Mouse (Mus musculus): ENCODE measurements around the gene Cadps2. TPM values are rescaled to one million over a fixed set of nuclear protein-coding genes. Genes with fewer than 3 reads are reported as not detected.

The Cadps2 gene
- total and polyA plus RNA-seq, 3 experiments: not detected

GRCm38 (mm10) chr6:23835552-23835951 lies 3.7 kb downstream of the Cadps2 start:
- TF ChIP-seq ZNF384 (IDR thresholded peaks at IDR 0.05; ENCODE audit: low read depth, low read length) (no peak), ETS1 (conservative IDR thresholded peaks at IDR 0.05; ENCODE audit: low read depth, low read length) (no peak), SIN3A (IDR thresholded peaks at IDR 0.05; ENCODE audit: low read length) (no peak), TBP (conservative IDR thresholded peaks at IDR 0.05; ENCODE audit: low read depth, low read length) (no peak), MAZ (IDR thresholded peaks at IDR 0.05; ENCODE audit: low read depth, low read length) (no peak), JUN (IDR thresholded peaks at IDR 0.05; ENCODE audit: insufficient read depth, low read depth, low read length) (no peak)

GRCm38 (mm10) chr6:23830741-23831140 lies 8.5 kb downstream of the Cadps2 start:
- Histone ChIP-seq H3K27ac (ENCODE audit: insufficient read depth, low read depth) (no peak overlapping the region), H3K79me2 (replicated peaks; ENCODE audit: control insufficient read depth, extremely low read depth, insufficient read depth, poor library complexity, severe bottlenecking) (no peaks in the 10 kb centered on the region), H3K9me3 (replicated peaks; ENCODE audit: low read length) (no peaks in the 10 kb centered on the region), H3K36me3 (replicated peaks in 1 of 2; ENCODE audit: control insufficient read depth in 1 of 2, insufficient read depth in 1 of 2, low read length in 1 of 2) (no peaks in the 10 kb centered on the region), H3K4me3 (replicated peaks in 1 of 3; ENCODE audit: low read depth in 2 of 3, low read length in 2 of 3, poor library complexity in 1 of 3) (no peak overlapping the region), H3K4me2 (ENCODE audit: insufficient read depth, low read depth, poor library complexity, severe bottlenecking) (no peak overlapping the region), H3K27me3 (replicated peaks) (no peaks in the 10 kb centered on the region), H3K4me1 (ENCODE audit: control insufficient read depth in 1 of 2, insufficient read depth in 2 of 2) (no peaks in the 10 kb centered on the region), H3K9ac (ENCODE audit: insufficient read depth, low read depth) (no peak overlapping the region)
- DNase-seq (ENCODE audit: extremely low read depth): no peak
- in situ Hi-C loops (cut with MboI; ENCODE audit: low pct_ligation_motif_present, low pct_unique_long_range_greater_than_20kb, low sequenced_read_pairs) (no loop called here), dilution Hi-C loops (cut with MboI; ENCODE audit: extremely low pct_ligation_motif_present, extremely low pct_unique_long_range_greater_than_20kb, low sequenced_read_pairs) (no loop called here)
- TF ChIP-seq MEF2A (IDR thresholded peaks at IDR 0.05; ENCODE audit: borderline replicate concordance, low read depth, low read length) (no peak), ZNF384 (IDR thresholded peaks at IDR 0.05; ENCODE audit: low read depth, low read length) (no peak), ELF1 (IDR thresholded peaks at IDR 0.05; ENCODE audit: low read depth, low read length) (no peak), GABPA (IDR thresholded peaks at IDR 0.05; ENCODE audit: insufficient replicate concordance, low read depth, low read length) (no peak), IRF4 (IDR thresholded peaks at IDR 0.05; ENCODE audit: low read depth, low read length) (no peak), MYC (IDR thresholded peaks at IDR 0.05; ENCODE audit: low read depth, low read length) (no peak), ETS1 (conservative IDR thresholded peaks at IDR 0.05; ENCODE audit: low read depth, low read length) (no peak), SMC3 (IDR thresholded peaks at IDR 0.05; ENCODE audit: low read depth, low read length) (no peak), RCOR1 (conservative IDR thresholded peaks at IDR 0.05; ENCODE audit: low read depth, low read length) (no peak), KAT2A (IDR thresholded peaks at IDR 0.05; ENCODE audit: insufficient replicate concordance, low read length) (no peak), PAX5 (IDR thresholded peaks at IDR 0.05; ENCODE audit: low read length) (no peak), E2F4 (IDR thresholded peaks at IDR 0.05; ENCODE audit: insufficient replicate concordance, low read depth, low read length) (no peak), UBTF (IDR thresholded peaks at IDR 0.05; ENCODE audit: low read depth, low read length) (no peak), USF2 (conservative IDR thresholded peaks at IDR 0.05; ENCODE audit: low read depth, low read length) (no peak), BHLHE40 (IDR thresholded peaks at IDR 0.05; ENCODE audit: low read depth, low read length) (no peak), MAX (IDR thresholded peaks at IDR 0.05; ENCODE audit: low read length) (no peak), ZKSCAN1 (IDR thresholded peaks at IDR 0.05; ENCODE audit: borderline replicate concordance, low read depth, low read length) (no peak), MXI1 (IDR thresholded peaks at IDR 0.05; ENCODE audit: low read depth, low read length) (no peak)

More at GRCm38 (mm10) chr6:23835552-23835951, 3.7 kb downstream of the Cadps2 start:
- Histone ChIP-seq H3K27me3 (replicated peaks) (no peaks in the 10 kb centered on the region), H3K27ac (ENCODE audit: insufficient read depth, low read depth) (no peak overlapping the region), H3K4me2 (ENCODE audit: insufficient read depth, low read depth, poor library complexity, severe bottlenecking) (no peak overlapping the region), H3K4me3 (replicated peaks in 1 of 3; ENCODE audit: low read depth in 2 of 3, low read length in 2 of 3, poor library complexity in 1 of 3) (no peak overlapping the region), H3K79me2 (replicated peaks; ENCODE audit: control insufficient read depth, extremely low read depth, insufficient read depth, poor library complexity, severe bottlenecking) (no peaks in the 10 kb centered on the region), H3K9ac (ENCODE audit: insufficient read depth, low read depth) (no peak overlapping the region), H3K36me3 (replicated peaks in 1 of 2; ENCODE audit: control insufficient read depth in 1 of 2, insufficient read depth in 1 of 2, low read length in 1 of 2) (no peaks in the 10 kb centered on the region), H3K9me3 (replicated peaks; ENCODE audit: low read length) (peaks cover 7% of the 10 kb centered on the region), H3K4me1 (ENCODE audit: control insufficient read depth in 1 of 2, insufficient read depth in 2 of 2) (no peaks in the 10 kb centered on the region)
- dilution Hi-C loops (cut with MboI; ENCODE audit: extremely low pct_ligation_motif_present, extremely low pct_unique_long_range_greater_than_20kb, low sequenced_read_pairs) (no loop called here), in situ Hi-C loops (cut with MboI; ENCODE audit: low pct_ligation_motif_present, low pct_unique_long_range_greater_than_20kb, low sequenced_read_pairs) (no loop called here)
- no peak for DNase-seq (ENCODE audit: extremely low read depth)

All from CH12.LX (cell line).